Mouse (Mus musculus) heart, embryonic 12.5 days (tissue): ENCODE data around the gene Cops3. TPM values are rescaled to one million over a fixed set of nuclear protein-coding genes. Genes with fewer than 3 reads are reported as not detected.

Source experiments
- ATAC-seq: fragments of 200-750 bp; cut with Nextera tagmentation; 2 replicates; pipeline ENCODE4 v1.8.0; 2017; ENCODE audit warnings: moderate TSS enrichment, moderate library complexity; ENCODE audit not compliant: insufficient number of reproducible peaks, low FRiP score
- H3K27ac ChIP-seq: fragments of 300-500 bp; sonication (generic); 2 replicates; pipeline ENCODE4 v1.5.1; 2016; ENCODE audit warnings: mild to moderate bottlenecking, moderate library complexity; ENCODE audit not compliant: poor library complexity, severe bottlenecking
- H3K27me3 ChIP-seq: fragments of 300-500 bp; sonication (generic); replicated peaks from 2 replicates; pipeline ENCODE4 v1.6.1; 2016; ENCODE audit warnings: mild to moderate bottlenecking, moderate library complexity
- H3K36me3 ChIP-seq: fragments of 300-500 bp; sonication (generic); 2 replicates; pipeline ENCODE4 v1.6.1; 2016; ENCODE audit warnings: mild to moderate bottlenecking, moderate library complexity
- H3K4me1 ChIP-seq: fragments of 300-500 bp; sonication (generic); replicated peaks from 2 replicates; pipeline ENCODE4 v1.6.1; 2016; ENCODE audit warnings: mild to moderate bottlenecking
- H3K4me2 ChIP-seq: fragments of 300-500 bp; sonication (generic); 2 replicates; pipeline ENCODE4 v1.6.1; 2016; ENCODE audit warnings: mild to moderate bottlenecking, moderate library complexity
- H3K4me3 ChIP-seq: fragments of 300-500 bp; sonication (generic); 2 replicates; pipeline ENCODE4 v1.5.1; 2016; ENCODE audit warnings: mild to moderate bottlenecking
- H3K9ac ChIP-seq: fragments of 300-500 bp; sonication (generic); 2 replicates; pipeline ENCODE4 v1.6.1; 2016; ENCODE audit warnings: mild to moderate bottlenecking, moderate library complexity
- H3K9me3 ChIP-seq: fragments of 300-500 bp; sonication (generic); replicated peaks from 2 replicates; pipeline ENCODE4 v1.6.1; 2016; ENCODE audit warnings: mild to moderate bottlenecking, moderate library complexity
- WGBS: fragments of 180-500 bp; shearing (Covaris S2); methylation state at CpG from one replicate; pipeline ENCODE4 v1.1.7; 2016; 5-methylcytosine and 5-hydroxymethylcytosine counted together
- polyA plus RNA-seq: library from polyadenylated mRNA; unstranded; fragments of >200 nt; fragmentation: Nextera tagmentation; extraction: Ambion mirVana; gene quantifications from 2 replicates; pipeline ENCODE4 v1.2.1, GENCODE M21; 2016

The Cops3 gene
- polyA plus RNA-seq, 1 experiment from 2014 or later, result 158 TPM

GRCm38 (mm10) chr11:59810480-59811158 is 29.0 kb downstream of the Cops3 start:
- H3K27ac ChIP-seq, result peak overlapping the region; percentile 98
- peak overlapping the region; percentile 78 for H3K4me2 ChIP-seq
- WGBS, result 62% methylated on average over 14 of the region's 14 CpGs
- H3K27me3 ChIP-seq, result no peaks in the 10 kb centered on the region
- H3K36me3 ChIP-seq, result peaks cover 26% of the 10 kb centered on the region
- peak overlapping the region; percentile 92 for H3K9ac ChIP-seq
- H3K9me3 ChIP-seq, result no peaks in the 10 kb centered on the region
- no peak for ATAC-seq
- H3K4me1 ChIP-seq, result peaks cover 15% of the 10 kb centered on the region
- peak overlapping the region; percentile 76 for H3K4me3 ChIP-seq

DNA sequence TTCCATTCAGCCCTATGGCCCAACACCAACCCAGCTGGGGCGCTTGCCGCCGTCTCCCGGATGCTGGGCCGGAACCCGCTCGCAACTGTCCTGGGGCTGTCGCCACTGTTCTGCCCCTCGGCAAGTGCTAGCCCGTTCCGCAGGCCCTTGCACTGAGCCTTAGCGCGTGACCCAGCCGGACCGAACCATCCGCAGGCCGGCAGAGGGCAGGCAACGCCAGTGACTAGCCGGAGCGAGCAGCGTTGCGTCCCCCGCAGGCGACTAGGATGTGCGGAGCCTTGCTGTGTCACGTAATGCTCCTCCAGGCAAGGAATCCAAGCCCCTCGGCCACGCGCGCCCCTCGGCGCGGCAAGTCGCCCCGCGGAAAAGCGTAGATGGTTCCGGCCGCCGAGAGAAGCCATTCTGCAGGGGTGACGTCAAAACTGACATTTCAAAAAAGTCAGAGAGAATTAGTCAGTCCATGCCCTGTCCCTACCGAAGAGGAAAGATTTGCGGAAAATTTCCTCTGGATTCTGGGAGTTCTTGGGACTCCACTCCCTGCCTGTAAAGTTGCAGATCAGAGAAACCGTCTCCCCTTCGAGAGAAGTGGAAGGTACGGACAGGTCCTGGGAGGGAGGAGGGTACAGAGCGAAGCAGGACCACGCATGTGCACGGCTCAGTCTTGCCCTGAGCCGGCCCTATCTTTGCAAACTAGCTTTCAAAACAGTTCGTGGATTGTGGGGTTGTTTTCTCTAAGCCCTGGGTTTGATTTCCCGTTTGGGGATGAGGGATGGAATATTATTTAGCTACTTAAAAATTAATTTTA is 29.8 kb downstream of the Cops3 start, which contains the start of gene Flcn:
Gene Flcn, minus strand, starts transcription at position 347 of the 805 bp plus-strand sequence.
- Histone ChIP-seq H3K4me2 (peak within 1 kb of the TSS; percentile 78), H3K4me3 (peak within 1 kb of the TSS; percentile 76), H3K9ac (peak within 1 kb of the TSS; percentile 92), H3K4me1 (peaks cover 15% of the 10 kb centered on the region), H3K36me3 (peaks cover 30% of the 10 kb centered on the region), H3K27ac (peak within 1 kb of the TSS; percentile 98), H3K9me3 (no peaks in the 10 kb centered on the region), H3K27me3 (no peaks in the 10 kb centered on the region)
- ATAC-seq, result peak; percentile 94
- under 1% methylated on average over 52 of the region's 52 CpGs for WGBS

- H3K36me3 ChIP-seq, result peaks cover 37% of the 10 kb centered on the region
- H3K27me3 ChIP-seq, result no peaks in the 10 kb centered on the region
- WGBS, result under 1% methylated on average over 15 of the region's 15 CpGs
- peak overlapping the region; percentile 78 for H3K4me2 ChIP-seq
- peak overlapping the region; percentile 92 for H3K9ac ChIP-seq
- peak; percentile 77 for ATAC-seq
- peak overlapping the region; percentile 98 for H3K27ac ChIP-seq
- H3K4me1 ChIP-seq, result peaks cover 15% of the 10 kb centered on the region
- H3K9me3 ChIP-seq, result no peaks in the 10 kb centered on the region
- peak overlapping the region; percentile 76 for H3K4me3 ChIP-seq
Observed at GRCm38 (mm10) chr11:59809071-59809669, 30.5 kb downstream of the Cops3 start.

- H3K27ac ChIP-seq, result peak overlapping the region; percentile 98
- peak overlapping the region; percentile 92; the same call in 1 of the 2 replicates for H3K9ac ChIP-seq
- no peaks in the 10 kb centered on the region for H3K9me3 ChIP-seq
- 65% methylated on average over 14 of the region's 14 CpGs for WGBS
- peaks cover 15% of the 10 kb centered on the region for H3K4me1 ChIP-seq
- no peak for ATAC-seq
- peak overlapping the region; percentile 76 for H3K4me3 ChIP-seq
- peak overlapping the region; percentile 78 for H3K4me2 ChIP-seq
- no peaks in the 10 kb centered on the region for H3K27me3 ChIP-seq
- H3K36me3 ChIP-seq, result peaks cover 44% of the 10 kb centered on the region
Observed at GRCm38 (mm10) chr11:59808170-59808960, 31.3 kb downstream of the Cops3 start.

- Histone ChIP-seq H3K27ac (no peak overlapping the region), H3K36me3 (peaks cover 71% of the 10 kb centered on the region), H3K9ac (no peak overlapping the region), H3K4me3 (no peak overlapping the region), H3K27me3 (no peaks in the 10 kb centered on the region), H3K4me2 (no peak overlapping the region), H3K9me3 (no peaks in the 10 kb centered on the region), H3K4me1 (peaks cover 8% of the 10 kb centered on the region)
- 87% methylated on average over 2 of the region's 2 CpGs for WGBS
- no peak for ATAC-seq
Observed at GRCm38 (mm10) chr11:59805656-59806055, 34.0 kb downstream of the Cops3 start.

- no peak overlapping the region for H3K4me3 ChIP-seq
- peaks cover 8% of the 10 kb centered on the region for H3K4me1 ChIP-seq
- H3K9me3 ChIP-seq, result no peaks in the 10 kb centered on the region
- ATAC-seq, result no peak
- H3K4me2 ChIP-seq, result no peak overlapping the region
- peaks cover 75% of the 10 kb centered on the region for H3K36me3 ChIP-seq
- H3K27me3 ChIP-seq, result no peaks in the 10 kb centered on the region
- 83% methylated on average over 1 of the region's 1 CpGs for WGBS
- H3K9ac ChIP-seq, result no peak overlapping the region
- no peak overlapping the region for H3K27ac ChIP-seq
Observed at GRCm38 (mm10) chr11:59805256-59805655, 34.4 kb downstream of the Cops3 start.

DNA sequence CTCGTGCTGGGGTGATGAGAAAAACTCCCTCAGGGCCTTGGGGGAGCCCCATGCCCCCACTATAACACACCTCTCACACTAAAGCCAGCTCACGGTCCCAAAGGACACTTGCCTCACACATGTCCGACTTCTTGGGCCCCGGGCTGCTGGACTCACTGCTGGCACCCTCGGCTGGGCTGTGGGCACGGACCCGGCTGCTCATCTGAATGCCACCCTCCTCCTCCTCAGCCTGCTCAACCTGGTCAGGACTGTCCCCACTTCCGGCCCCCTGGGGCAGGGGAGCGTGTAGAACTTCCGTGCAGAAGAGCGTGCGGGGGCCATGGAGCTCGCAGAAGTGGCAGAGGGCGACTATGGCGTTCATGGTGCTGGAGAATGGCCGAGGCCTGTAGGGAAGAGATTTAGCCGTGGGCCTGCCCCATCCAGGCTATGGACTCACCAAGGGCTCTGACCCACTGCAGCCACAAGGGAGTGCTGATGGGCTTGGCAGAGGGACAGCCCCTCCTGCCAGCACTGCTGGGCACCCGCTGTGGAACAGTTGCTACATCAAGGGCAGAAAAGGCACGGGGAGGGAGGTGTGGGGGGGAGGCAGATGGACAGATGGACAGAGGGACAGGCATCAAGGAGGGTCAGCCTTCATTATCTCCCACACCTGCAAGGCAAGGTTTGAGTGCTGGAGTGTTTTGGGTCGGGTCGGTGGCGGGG is 35.1 kb downstream of the Cops3 start:
- no peak overlapping the region for H3K4me2 ChIP-seq
- H3K36me3 ChIP-seq, result peaks cover 81% of the 10 kb centered on the region
- no peak overlapping the region for H3K9ac ChIP-seq
- ATAC-seq, result no peak
- WGBS, result 89% methylated on average over 22 of the region's 22 CpGs
- H3K27me3 ChIP-seq, result no peaks in the 10 kb centered on the region
- no peaks in the 10 kb centered on the region for H3K9me3 ChIP-seq
- no peak overlapping the region for H3K27ac ChIP-seq
- H3K4me1 ChIP-seq, result peaks cover 8% of the 10 kb centered on the region
- H3K4me3 ChIP-seq, result no peak overlapping the region

DNA sequence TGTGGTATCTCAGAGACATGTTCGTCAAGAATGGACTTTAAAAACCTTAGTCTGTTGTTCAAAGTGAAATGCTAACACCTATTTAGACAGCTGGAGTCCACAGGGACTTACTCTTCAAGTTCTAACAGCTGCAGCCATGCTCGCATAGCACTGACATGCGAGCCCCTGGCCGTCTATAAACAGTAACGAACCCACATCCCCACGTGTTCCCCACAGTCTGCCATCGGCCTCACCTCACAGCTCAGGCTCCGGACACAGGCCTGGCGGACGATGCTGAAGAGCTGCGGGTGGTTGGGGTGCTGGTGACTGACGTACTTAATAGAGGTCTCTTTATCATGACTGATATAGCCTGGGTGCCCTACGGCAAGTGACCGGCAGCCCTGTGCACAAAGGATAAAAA is 36.1 kb downstream of the Cops3 start:
- Histone ChIP-seq H3K4me1 (peaks cover 4% of the 10 kb centered on the region), H3K9me3 (no peaks in the 10 kb centered on the region), H3K27me3 (no peaks in the 10 kb centered on the region), H3K9ac (no peak overlapping the region), H3K4me2 (no peak overlapping the region), H3K36me3 (peaks cover 92% of the 10 kb centered on the region), H3K4me3 (no peak overlapping the region), H3K27ac (no peak overlapping the region)
- no peak for ATAC-seq
- 86% methylated on average over 14 of the region's 14 CpGs for WGBS

GRCm38 (mm10) chr11:59801881-59802280 is 37.8 kb downstream of the Cops3 start:
- no peak overlapping the region for H3K4me3 ChIP-seq
- H3K27ac ChIP-seq, result no peak overlapping the region
- H3K36me3 ChIP-seq, result peaks cover 96% of the 10 kb centered on the region
- ATAC-seq, result no peak
- no peaks in the 10 kb centered on the region for H3K4me1 ChIP-seq
- WGBS, result 92% methylated on average over 8 of the region's 8 CpGs
- no peak overlapping the region for H3K4me2 ChIP-seq
- H3K9me3 ChIP-seq, result no peaks in the 10 kb centered on the region
- no peaks in the 10 kb centered on the region for H3K27me3 ChIP-seq
- H3K9ac ChIP-seq, result no peak overlapping the region

- no peak overlapping the region for H3K9ac ChIP-seq
- ATAC-seq, result no peak
- H3K27ac ChIP-seq, result no peak overlapping the region
- no peaks in the 10 kb centered on the region for H3K27me3 ChIP-seq
- no peaks in the 10 kb centered on the region for H3K9me3 ChIP-seq
- H3K36me3 ChIP-seq, result peaks cover 96% of the 10 kb centered on the region
- no peak overlapping the region for H3K4me3 ChIP-seq
- H3K4me1 ChIP-seq, result no peaks in the 10 kb centered on the region
- no peak overlapping the region for H3K4me2 ChIP-seq
- WGBS, result 91% methylated on average over 10 of the region's 10 CpGs
Observed at GRCm38 (mm10) chr11:59800412-59800811, 39.2 kb downstream of the Cops3 start.
